Mouse (Mus musculus) left cerebral cortex, adult 8-10 months (tissue): ENCODE measurements around the gene Lcn2. TPM values are rescaled to one million over a fixed set of nuclear protein-coding genes. Genes with fewer than 3 reads are reported as not detected.
A peak's percentile ranks its signal among the peaks of the same experiment; 100 is the strongest.
"Not testable (repeated sequence)": the region's sequence is repeated elsewhere in the genome, so short reads cannot be mapped to it uniquely, and the experiment has no call there.

ENCODE experiments used
- DNase-seq, 2 experiments: peaks; one replicate each; pipeline ENCODE4 v3.0.0; 2022; ENCODE audit warnings: low spot score in 2 of 2
- total RNA-seq, 4 experiments: library from RNA; stranded (reverse); gene quantifications; 2 replicates each; pipeline ENCODE4 v1.2.4; 2022

The Lcn2 gene
- total RNA-seq, 4 experiments from 2014 or later = 0.50 to 0.81 (median 0.63) TPM

- DNase-seq = no peak
Measured at GRCm38 (mm10) chr2:32374191-32374590, 13.9 kb downstream of the Lcn2 start.

- DNase-seq = no peak
Measured at GRCm38 (mm10) chr2:32367315-32367714, 20.7 kb downstream of the Lcn2 start.

DNA sequence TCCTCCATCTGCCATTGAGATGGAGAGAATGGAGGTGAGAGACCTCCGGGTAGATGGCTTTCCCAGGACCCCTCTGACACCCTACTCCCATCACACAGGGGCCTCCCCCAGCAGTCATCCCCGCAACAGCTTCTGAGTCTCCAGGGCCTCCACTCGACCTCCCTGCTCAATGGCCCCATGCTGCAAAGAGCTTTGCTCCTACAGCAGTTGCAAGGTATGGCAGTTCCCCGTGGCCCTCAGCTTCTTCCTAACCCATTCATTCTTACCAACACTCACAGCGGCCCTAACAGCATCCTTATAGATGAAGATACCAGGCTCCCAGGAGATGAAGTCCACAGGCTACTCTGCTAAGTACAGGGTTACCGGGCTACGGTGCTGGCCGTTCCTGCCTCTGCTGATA, 23.9 kb downstream of the Lcn2 start:
- no peak for DNase-seq

- DNase-seq = no peak
Measured at GRCm38 (mm10) chr2:32363376-32364106, 24.5 kb downstream of the Lcn2 start.

- DNase-seq = peak; percentile 85 to 91
Measured at GRCm38 (mm10) chr2:32362817-32363340, 25.2 kb downstream of the Lcn2 start.

GRCm38 (mm10) chr2:32362274-32362673, 25.8 kb downstream of the Lcn2 start:
- not testable (repeated sequence) for DNase-seq

GRCm38 (mm10) chr2:32361437-32361836, 26.6 kb downstream of the Lcn2 start:
- DNase-seq = peak in 1 of 2 experiments; percentile 75

GRCm38 (mm10) chr2:32360741-32361140, 27.3 kb downstream of the Lcn2 start:
- DNase-seq = peak in 1 of 2 experiments; percentile 88

- DNase-seq = no peak
Measured at GRCm38 (mm10) chr2:32358381-32358780, 29.7 kb downstream of the Lcn2 start.

DNA sequence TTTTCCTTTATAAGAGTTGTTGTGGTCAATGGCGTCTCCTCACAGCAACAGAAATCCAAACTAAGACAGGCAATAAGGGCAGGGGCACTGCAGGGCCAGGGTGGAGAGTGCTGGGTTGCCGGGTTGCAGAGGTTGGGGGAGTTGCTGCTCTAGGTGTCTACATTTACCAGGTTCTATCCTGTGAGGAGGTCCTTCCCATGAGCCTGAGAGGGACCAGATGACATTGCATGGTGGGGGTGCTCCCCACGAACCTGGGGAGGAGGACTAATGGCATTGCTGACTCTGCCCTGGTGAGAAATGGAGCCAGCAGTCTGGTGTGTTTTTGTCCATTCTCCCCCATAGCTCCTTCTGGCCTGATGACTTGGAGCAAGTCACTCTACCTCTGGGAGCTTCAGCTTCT, 30.3 kb downstream of the Lcn2 start:
- DNase-seq = no peak

DNA sequence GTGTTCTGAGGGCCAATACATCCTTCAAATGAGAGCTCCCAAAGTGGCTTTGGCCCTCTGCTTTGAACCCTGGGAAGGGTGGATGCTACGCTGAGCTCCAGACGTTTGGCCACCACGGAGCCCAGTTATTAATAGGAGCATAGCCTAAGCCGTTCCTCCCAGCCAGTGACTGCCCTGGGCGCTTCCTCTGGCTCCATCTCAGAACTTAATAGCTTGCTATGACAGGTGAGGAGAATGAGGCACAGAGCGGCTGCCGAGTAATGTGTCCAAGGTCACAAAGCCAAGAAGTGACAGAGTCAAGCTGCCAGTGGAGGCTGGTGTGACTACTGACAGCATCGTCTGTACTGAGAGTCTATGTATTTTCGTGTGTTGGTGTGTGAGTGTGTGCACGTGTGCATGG, 31.8 kb downstream of the Lcn2 start:
- DNase-seq = no peak

DNA sequence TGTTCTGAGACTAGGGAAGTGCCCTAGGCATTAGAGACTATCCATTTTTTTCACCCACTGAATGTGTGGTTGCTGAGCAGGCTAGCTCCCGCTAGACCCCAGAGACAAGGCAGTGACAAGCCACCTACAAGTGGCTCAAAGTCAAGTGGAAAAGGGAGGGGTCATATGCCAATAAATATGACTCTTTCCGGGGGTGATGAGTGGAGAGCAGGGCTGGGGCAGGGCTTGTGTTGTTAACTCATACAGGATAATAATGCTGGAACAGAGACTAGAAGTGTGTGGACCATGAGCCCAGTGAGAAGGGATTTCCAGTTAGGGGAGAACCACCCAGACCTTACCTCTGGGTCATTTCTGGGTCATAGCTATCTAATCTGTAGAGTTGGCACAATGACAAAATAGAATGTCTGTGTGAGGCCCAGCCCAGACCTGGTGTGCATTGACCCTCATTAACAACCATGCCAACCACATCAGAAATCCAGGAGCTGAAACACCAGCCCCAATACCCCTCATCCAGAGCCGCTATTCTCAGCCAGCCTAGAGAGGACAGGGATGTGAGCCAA, 33.6 kb downstream of the Lcn2 start:
- no peak for DNase-seq

GRCm38 (mm10) chr2:32353836-32354235, 34.2 kb downstream of the Lcn2 start:
- no peak for DNase-seq

- DNase-seq = peak; percentile 80 to 89
Measured at GRCm38 (mm10) chr2:32353007-32353542, 35.0 kb downstream of the Lcn2 start, which contains the start of gene Dnm1. Dnm1 (minus strand) TSS chr2:32353338.

DNA sequence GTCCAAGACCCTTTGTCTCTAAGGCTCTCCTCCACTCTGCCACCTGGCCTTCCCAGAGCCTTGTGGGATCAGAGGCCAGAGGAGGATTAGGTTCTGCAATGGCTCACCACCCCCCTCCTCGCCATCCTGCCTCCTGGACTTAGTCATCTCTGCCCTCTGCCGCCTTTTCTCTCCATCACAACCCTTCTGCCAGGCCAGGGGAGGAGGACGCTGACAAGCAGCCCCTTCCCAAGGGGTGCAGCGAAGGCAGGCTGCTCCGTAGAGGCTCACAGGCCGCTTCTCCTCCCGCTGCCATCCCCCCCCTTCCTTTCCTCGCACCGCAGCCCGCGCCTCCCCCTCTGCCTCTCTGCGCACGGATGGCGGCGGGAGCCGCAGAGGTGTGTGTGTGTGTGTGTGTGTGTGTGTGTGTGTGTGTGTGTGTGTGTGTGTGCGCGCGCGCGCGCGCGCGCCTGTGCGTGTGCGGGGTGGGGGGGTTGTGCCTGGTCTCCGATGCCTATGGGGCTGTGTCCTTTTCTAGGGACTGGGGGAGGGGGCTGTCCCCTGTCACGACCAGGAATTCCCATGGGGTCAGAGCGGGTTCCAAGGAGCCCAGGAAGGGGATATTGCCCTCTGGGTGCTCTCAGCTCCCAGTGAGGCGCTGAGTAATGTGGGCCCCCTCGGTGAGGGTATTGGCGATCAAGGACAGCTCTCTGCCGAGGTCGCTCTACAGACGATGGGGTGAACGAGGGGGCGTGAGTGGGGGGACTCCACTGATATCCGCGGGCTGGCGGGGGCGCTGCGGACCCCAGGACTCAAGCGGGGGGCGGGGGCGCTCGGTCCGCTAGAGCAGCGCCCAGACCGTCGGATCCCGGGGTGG, 35.7 kb downstream of the Lcn2 start, which contains the start of gene Ciz1:
Ciz1 (plus strand) TSS at position 177 of the 856 bp plus-strand sequence.
- peak in 1 of 2 experiments; percentile 62 for DNase-seq

DNA sequence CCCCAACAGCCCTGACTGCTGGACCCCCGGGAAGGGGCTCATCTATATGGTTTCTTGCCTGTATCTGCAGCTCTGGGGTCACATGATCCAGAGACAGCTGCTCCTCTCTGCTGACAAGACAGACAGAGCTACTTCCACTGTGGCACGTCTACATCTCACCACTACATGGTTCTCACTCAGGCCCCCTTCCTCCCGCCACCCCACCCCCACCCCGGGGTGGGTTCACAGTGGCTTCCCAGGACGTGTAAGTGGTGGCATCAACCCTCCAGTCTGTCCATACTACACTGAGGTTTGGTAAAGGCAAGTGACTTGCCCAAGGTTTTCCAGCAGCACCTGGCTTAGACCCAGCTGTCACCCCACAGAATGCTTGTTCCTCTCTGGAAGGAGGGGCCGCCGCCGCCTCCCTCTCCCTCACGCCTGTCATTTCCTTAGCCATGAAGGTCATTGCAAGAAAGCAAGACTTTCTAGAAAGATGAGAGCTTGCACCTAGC, 36.5 kb downstream of the Lcn2 start:
- peak in 1 of 2 experiments; percentile 64 for DNase-seq

DNA sequence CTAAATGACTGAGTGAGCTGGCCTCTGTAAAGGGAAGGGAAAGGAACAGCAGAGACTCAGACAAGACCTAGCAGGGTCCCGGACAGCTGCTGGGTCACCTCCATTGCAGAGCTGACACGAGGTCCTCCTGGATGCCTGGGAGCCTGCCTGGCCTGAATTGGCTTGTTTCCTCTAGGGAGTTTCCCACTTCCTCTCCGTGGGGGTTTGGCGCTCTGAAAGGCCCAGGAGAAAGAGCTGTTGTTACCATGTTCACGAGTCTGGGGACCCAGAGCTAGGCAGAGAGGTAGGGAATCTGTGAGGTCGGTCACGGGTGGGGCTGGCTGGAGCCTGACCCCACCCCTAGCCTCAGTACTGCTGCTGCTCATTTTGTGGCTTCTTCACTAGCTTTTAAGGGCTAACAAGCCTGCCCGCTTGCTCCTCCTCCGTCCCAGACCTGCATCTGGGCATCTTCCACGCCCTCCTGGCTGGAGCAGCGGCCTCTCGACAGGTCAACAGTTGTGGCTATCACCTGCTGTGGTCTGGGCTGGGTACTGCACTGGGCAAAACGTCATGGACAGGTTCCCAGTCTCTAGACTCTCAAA, 37.5 kb downstream of the Lcn2 start:
- no peak for DNase-seq

DNA sequence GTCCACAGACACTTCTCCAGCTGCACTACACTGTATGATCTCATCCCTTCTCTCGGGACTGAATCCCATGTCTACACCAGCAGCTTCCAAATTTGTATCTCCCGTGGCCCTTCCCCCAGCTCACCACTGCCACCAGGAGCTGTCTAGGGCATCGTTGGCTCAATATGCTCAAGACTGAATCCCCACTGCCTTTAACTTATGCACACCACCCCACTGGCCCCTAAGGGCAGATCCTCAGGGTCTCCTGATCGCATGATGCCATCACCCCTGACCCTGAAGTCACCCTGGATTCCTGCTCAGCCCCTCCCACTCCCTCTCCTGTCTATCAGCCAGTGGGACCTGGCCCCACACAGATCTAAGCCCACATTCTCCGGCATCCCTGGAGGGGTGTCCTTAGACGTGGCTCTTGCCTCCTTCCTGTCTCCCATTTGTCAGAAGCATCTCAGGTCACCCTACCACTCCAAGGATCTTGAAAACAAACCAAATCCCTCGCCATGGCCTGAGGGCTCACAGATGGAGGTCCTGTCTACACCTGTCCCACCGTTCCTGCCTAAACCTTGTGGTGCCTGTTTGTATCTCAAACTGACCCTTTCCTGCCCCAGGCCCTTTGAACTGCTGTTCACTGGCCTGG, 38.3 kb downstream of the Lcn2 start:
- DNase-seq = peak in 1 of 2 experiments; percentile 71

- DNase-seq = peak in 1 of 2 experiments; percentile 82
Measured at GRCm38 (mm10) chr2:32348311-32348710, 39.7 kb downstream of the Lcn2 start.

DNA sequence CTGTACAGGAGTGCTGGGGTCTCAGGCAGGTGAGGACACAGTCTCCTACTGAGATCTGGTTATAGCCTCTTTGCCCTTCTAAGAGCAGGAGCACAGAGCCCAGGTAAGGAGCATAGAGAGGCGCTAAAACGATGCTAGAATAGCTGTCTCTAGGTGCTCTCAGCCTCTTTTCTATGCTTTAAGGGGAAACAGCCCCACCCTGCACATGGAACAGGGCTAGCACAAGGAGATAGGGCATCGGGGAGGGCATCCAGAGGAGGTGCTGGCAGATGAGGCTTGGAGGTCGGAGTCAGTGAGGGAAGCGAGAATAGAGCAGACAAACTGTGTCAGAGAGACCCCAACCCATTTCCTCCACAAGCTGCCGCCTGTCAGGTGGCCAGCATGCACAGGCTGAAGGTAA, 41.0 kb downstream of the Lcn2 start:
- no peak for DNase-seq
